Mouse (Mus musculus): ENCODE measurements at regions not wholly inside any gene's neighbourhood (a gene's known extent, or its start where the extent isn't known, plus 50 kb on each side); places are given as distances from the start of the nearest gene placed in this dataset.
"Not testable (repeated sequence)": the region's sequence is repeated elsewhere in the genome, so short reads cannot be mapped to it uniquely, and the experiment has no call there.

DNA sequence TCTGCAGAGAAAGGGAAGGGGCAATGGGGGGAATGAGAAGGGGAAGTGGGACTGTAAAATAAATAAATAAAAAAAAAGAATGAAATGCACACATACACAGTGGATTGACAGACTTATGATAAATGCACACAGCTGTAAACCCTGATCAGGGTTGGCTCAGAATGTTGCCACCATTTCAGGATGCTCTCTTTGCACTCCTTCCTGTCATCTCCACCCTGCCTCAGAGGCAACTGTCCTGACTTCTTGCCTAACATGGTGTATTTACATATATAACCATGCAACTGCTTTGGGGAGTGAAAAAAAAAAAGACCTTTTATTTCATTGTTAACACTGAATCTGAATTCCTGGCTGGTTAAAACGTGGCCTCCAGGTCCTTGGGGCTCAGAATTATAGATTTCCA lies 149.4 kb downstream of the Kcnrg start:
- in situ Hi-C loops (cut with MboI): no loop called here

- in situ Hi-C loops (cut with MboI): no loop called here
Observed at GRCm38 (mm10) chr14:61757086-61757822, 150.0 kb downstream of the Kcnrg start.

DNA sequence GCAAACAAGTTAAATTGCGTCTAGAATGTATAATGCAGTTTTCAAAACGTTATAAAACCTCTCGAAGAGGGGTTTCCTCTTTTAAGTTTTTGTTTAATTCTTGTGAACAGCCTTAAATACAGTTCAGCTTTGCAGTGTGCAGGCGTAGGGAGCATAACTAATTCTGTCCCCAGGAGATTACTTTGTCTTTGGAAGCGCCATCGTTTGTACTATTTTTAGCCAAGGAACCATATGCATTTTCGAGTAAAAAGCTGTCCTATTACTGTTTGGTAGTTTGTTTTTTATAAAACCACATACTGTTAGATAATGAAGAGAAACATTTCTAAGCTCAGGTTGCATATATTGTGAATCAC lies 150.5 kb downstream of the Kcnrg start:
- in situ Hi-C loops (cut with MboI): no loop called here

DNA sequence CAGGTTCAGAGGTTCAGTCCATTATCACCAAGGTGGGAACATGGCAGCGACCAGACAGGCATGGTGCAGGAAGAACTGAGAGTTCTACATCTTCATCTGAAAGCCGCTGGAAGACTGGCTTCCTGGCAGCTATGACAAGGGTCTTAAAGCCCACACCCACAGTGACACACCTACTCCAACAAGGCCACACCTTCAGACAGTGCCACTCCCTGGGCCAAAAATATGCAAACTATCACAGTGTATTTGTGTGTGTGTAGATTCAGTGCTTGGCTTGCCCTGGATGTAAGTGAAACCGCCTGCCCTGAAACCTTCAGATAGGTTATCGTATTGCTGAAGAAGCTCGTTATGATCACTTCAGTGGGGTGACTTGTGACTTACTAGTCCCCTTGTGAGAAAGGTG lies 151.3 kb downstream of the Kcnrg start:
- in situ Hi-C loops (cut with MboI): no loop called here

- in situ Hi-C loops (cut with MboI): not testable (repeated sequence)
Observed at GRCm38 (mm10) chr14:61760176-61760575, 152.9 kb downstream of the Kcnrg start.

GRCm38 (mm10) chr14:61762076-61762475 lies 154.8 kb downstream of the Kcnrg start:
- in situ Hi-C loops (cut with MboI): no loop called here

DNA sequence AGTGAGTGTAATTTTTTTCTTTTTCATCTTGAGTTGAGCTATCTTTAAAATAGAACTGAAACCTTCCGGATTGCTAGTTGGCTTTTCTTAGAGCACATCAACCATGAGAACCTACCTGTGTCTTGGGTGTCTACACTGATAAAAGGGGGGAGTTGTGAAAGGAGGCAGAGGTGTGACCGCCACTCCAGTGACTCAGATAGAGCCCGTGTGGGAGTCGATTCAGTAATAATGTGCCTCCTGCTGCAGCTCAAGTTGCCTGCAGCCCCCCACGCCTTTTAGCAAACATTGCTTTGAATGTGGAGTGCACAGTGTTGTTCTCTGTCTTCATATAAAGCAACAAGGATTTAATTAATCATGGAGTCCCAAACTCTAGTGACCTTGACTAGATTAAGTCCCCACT lies 162.6 kb downstream of the Kcnrg start:
- in situ Hi-C loops (cut with MboI): no loop called here

DNA sequence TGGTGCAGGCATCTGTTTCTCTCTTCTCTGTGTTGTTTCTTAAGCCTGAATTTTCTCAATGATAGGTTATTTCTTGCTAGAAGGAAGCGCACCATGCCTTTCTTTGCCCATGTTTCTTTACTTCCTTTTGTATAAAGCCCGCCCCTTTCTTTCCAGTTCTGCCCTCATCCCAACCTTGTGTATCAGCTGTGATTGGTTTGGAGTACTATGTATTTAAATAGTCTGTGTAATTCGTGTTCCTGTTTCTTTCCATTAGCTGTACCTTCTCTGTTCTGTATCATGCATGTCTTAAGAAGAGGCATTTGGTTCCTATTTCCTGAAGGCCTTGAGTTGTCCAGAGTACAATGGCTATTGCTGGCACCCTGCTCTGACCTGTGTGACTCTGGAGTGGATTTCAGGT lies 166.9 kb downstream of the Kcnrg start:
- in situ Hi-C loops (cut with MboI): no loop called here

- in situ Hi-C loops (cut with MboI): no loop called here
Observed at GRCm38 (mm10) chr14:61778618-61779017, 171.4 kb downstream of the Kcnrg start.

DNA sequence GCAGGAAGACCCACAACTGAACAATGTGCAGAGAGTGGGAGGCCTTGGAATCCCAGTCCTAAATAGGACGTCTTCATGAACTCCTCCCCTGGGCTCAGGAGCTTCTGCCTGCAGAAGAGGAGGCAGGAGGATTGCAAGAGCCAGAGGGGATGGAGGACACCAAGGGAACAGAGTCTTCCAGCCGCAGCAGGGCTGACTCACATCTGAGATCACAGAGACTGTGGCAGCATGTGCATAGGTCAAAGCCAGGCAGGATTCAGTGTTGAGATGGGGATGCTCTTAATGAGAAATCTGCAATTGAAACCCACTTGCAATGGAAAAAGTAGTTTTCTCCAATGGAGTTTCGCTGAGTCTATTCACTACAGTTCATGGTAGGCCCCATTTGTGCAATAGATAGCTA lies 175.9 kb downstream of the Kcnrg start:
- in situ Hi-C loops (cut with MboI): no loop called here

GRCm38 (mm10) chr14:61784609-61785008 lies 177.4 kb downstream of the Kcnrg start:
- in situ Hi-C loops (cut with MboI): no loop called here

DNA sequence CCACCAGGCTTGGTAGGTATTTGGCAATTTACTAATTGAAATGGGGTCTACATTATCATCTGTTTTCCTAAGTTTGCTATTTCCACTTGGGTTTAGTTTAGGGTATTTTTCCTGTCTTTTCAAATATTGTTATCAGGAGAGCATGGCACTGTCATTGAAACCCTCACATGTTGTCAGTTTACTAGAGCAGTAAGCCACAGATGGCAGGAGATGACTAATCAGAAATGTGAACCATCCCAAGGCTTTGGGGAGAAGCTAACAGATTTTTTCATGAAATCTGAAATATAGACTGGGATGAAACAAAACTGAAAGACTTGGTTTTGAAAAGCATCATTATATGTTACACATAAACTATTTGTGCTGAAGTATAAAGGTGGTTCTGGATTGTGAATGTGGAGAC lies 178.8 kb downstream of the Kcnrg start:
- in situ Hi-C loops (cut with MboI): no loop called here

- in situ Hi-C loops (cut with MboI): no loop called here
Observed at GRCm38 (mm10) chr14:61787746-61788145, 180.5 kb downstream of the Kcnrg start.

DNA sequence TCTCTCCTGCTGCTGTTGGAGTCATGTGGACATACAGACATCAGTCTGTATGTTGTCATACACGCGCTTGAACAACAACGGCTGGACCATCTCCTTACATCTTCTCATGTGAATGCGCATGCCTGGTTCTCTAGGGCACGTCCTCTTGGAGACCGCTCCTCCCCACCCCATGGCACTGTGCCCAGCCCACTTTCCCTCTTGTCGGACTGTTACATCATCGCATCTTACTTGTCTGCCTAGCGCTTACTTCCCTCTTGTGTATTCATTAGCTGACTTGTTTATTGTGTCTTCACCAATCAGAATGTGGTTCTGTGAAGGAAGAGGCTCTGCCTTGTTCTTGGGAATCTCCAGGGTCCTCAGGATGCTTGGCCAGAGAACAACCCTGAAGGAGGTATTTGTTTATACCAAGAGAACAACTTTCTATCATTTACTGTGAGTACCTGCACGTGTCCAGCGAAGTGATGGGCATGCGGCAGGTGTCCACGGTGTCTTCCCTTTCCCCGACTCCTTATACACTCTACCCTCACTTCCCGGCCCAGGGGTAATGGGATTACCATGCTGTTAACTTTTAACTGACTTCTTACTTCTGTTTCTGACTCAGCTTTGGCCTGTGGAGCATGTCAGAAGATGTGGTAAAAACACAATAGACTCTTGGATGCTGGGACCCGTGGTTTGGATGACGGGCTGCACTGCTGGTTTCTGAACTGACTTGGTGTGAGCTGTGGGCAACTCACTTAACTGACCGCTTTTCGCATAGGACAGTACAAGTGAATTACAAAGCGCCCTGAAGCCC lies 181.9 kb downstream of the Kcnrg start:
- in situ Hi-C loops (cut with MboI): no loop called here

DNA sequence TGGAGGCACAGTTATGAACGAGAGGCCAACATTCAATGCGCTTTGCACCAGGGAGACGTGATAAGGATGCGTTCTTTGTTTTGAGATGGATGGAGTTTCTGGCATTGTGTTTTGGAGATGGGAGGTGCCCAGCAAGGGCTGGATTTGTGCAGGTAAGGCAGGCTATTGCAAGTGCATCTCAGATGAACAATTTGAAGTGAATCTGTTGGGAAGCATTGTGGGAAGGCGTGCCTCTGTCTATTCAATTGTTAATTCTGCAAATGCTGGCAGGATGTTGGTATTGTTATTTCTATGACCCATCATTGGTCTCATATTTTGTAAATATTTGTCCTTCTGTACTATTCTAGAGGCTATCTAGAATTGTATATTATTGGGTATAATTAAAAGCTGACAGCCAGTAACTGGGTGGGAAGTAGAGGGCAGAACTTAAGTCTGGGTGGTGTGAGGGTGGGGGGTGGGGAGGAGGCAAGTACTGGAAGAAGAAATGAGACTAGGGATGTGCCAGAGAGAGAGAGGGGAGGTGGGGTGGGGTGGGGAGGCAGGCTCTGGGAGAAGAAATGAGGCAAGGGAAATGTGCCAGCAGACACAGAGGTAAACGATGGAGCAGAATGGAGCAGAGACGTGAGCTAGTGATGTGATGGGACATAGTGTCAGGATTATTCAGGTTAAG lies 188.9 kb downstream of the Kcnrg start:
- in situ Hi-C loops (cut with MboI): no loop called here

GRCm38 (mm10) chr14:61796671-61797070 lies 189.4 kb downstream of the Kcnrg start:
- in situ Hi-C loops (cut with MboI): no loop called here

DNA sequence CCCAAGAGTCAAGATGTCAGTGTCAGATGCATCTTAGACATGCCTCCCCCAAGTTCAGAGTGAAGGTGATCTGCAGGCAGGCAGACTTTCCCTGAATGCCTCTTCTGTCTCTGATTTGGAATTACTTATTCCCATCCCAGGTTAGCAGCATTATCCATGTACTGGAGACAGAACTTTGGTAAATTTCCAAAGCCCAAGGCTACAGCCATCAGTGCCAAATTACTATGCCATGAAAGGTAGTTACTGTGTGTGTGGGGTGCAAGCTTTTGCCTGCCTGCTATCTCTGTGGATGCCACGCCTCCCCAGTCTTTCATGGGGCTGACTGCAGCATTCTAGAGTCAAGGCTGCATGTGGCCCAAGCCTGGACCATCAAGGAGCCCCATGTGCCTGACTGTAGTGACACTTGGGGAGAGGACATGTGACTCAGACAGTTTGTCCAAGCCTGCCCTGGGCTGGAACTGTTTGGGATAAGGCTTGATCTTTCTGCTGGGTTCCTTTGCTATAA lies 196.2 kb downstream of the Kcnrg start:
- in situ Hi-C loops (cut with MboI): no loop called here

DNA sequence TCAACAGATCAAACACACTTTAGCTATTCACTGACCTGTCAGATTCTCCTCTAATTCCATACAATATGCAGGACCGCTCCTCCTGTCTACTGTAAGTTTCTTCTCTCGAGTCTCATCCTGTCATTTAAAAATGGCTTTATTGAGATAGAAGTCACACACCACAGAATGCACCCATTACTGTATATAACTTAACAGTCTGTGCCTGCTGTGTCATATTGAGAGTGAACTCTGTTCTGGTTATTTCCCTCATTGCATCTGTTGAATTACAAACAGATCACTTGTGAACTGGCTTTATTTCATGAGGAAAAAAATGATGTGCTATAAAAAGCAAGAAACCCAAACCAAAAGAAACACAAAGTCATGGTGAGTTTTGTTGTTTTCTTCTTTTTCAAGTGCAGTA lies 198.2 kb downstream of the Kcnrg start:
- in situ Hi-C loops (cut with MboI): no loop called here

GRCm38 (mm10) chr14:61808193-61808592 lies 200.9 kb downstream of the Kcnrg start:
- in situ Hi-C loops (cut with MboI): no loop called here

GRCm38 (mm10) chr14:61809716-61810437 lies 202.6 kb downstream of the Kcnrg start:
- in situ Hi-C loops (cut with MboI): no loop called here

GRCm38 (mm10) chr14:61810836-61811235 lies 203.6 kb downstream of the Kcnrg start:
- in situ Hi-C loops (cut with MboI): no loop called here

DNA sequence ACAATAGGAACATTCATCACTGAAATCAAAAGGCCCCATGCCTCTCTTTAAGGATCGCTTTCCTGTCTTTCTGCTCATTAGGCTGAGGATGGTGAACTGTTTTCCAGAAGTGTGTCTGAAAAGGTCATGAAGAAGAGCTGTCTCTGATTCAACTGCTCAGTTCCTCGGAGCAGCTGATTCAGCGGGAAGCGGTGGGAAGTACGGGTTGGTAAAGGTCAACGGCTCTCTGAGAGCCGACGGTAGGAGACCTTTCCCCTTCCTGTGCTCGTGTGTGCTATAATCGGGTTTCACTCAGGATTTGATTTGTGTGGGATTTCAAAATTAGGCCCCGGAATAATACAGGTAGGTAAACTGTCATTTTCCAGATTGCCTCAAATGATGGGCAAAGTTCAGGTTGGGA lies 210.5 kb downstream of the Kcnrg start:
- in situ Hi-C loops (cut with MboI): no loop called here
